ENCODE assay signal across 36 mouse cellular contexts in genomic region chr11:68459486-68459885, GRCm38 (mm10). TPM values are rescaled to one million over a fixed set of nuclear protein-coding genes. Genes with fewer than 3 reads are reported as not detected.
A peak's percentile ranks its signal among the peaks of the same experiment; 100 is the strongest.
DNase-seq lines count a peak whose midpoint lies in the region; ATAC-seq lines count a peak whose summit lies in the region.
"Had no signal": no experiment of that assay in that cellular context is flagged by ENCODE, and none has a peak within 500 bp of the region (broad histone marks: within the 10 kb centered on the region; RNA-seq: fewer than 3 reads in every experiment).

No protein-coding gene starts in this region.

- no peak overlapping the region for H3K9ac ChIP-seq in forebrain, embryonic 13.5 days
- H3K9ac ChIP-seq: forebrain, embryonic 15.5 days; heart, embryonic 13.5 days; hindbrain, embryonic 14.5 days; limb, embryonic 13.5 days; liver, embryonic 14.5 days; lung, embryonic 14.5 days; midbrain, embryonic 15.5 days; neural tube, embryonic 13.5 days had no signal

- H3K4me3 ChIP-seq in forebrain, embryonic 13.5 days, result no peak overlapping the region
- H3K4me3 ChIP-seq: erythroblast, embryonic 14.5 days; forebrain, embryonic 15.5 days; heart, embryonic 13.5 days; left cerebral cortex, adult 2 months; limb, embryonic 13.5 days; midbrain, embryonic 10.5 days; midbrain, embryonic 15.5 days; neural tube, embryonic 13.5 days had no signal

- H3K4me2 ChIP-seq in forebrain, embryonic 13.5 days, result no peak overlapping the region
- H3K4me2 ChIP-seq: forebrain, embryonic 15.5 days; heart, embryonic 13.5 days; hindbrain, embryonic 14.5 days; limb, embryonic 13.5 days; lung, embryonic 14.5 days; midbrain, embryonic 15.5 days; neural tube, embryonic 13.5 days had no signal

- H3K36me3 ChIP-seq in forebrain, embryonic 13.5 days (ENCODE audit: poor library complexity, severe bottlenecking), result no peaks in the 10 kb centered on the region
- H3K36me3 ChIP-seq: forebrain, embryonic 15.5 days; G1E; heart, embryonic 13.5 days; limb, embryonic 13.5 days; midbrain, embryonic 10.5 days; midbrain, embryonic 15.5 days; neural tube, embryonic 13.5 days had no signal

- peak; percentile 69 for DNase-seq in 3T3-L1 (ENCODE audit: low read depth, low spot score)
- peak; percentile 82 for DNase-seq in Muller cell, postnatal 12 days (ENCODE audit: inconsistent ontology term)
- DNase-seq in brain, adult 2 months (ENCODE audit: low read depth, low spot score), result peak; percentile 17
- no peak for DNase-seq in kidney, adult 9 months
- DNase-seq in adrenal gland, postnatal 4 days (ENCODE audit: low spot score in 2 of 2), result no peak
- DNase-seq in kidney, postnatal 14 days, result no peak
- DNase-seq: adrenal gland, adult 2 months; adrenal gland, postnatal 36 days; B cell, adult 2 months; cerebellum, adult 18-20 months; cerebellum, postnatal 10 days; gastrocnemius, postnatal 25 days; heart, postnatal 10 days; kidney, postnatal 25 days; lung, embryonic 14.5 days; lung, postnatal 36 days; right cerebral cortex, postnatal 4 days; thymus, adult 2 months; thymus, postnatal 4 days had no signal

- peak; percentile 75 for ATAC-seq in granulocyte monocyte progenitor cell, adult 5-6 weeks (replicated peaks; ENCODE audit: poor library complexity, severe bottlenecking)
- no peak for ATAC-seq in forebrain, embryonic 13.5 days
- ATAC-seq: forebrain, embryonic 15.5 days; intestine, postnatal 0 days; midbrain, embryonic 15.5 days had no signal

- no peaks in the 10 kb centered on the region for H3K4me1 ChIP-seq in forebrain, embryonic 13.5 days
- H3K4me1 ChIP-seq: forebrain, embryonic 15.5 days; heart, embryonic 13.5 days; limb, embryonic 13.5 days; midbrain, embryonic 10.5 days; midbrain, embryonic 15.5 days; neural tube, embryonic 13.5 days had no signal

- H3K27me3 ChIP-seq in forebrain, embryonic 13.5 days, result no peaks in the 10 kb centered on the region
- H3K27me3 ChIP-seq: forebrain, embryonic 15.5 days; limb, embryonic 13.5 days; midbrain, embryonic 15.5 days; neural tube, embryonic 13.5 days had no signal

- WGBS in forebrain, embryonic 13.5 days, result 88% methylated on average over 5 of the region's 5 CpGs

- no peak overlapping the region for H3K27ac ChIP-seq in forebrain, embryonic 13.5 days
- H3K27ac ChIP-seq: forebrain, embryonic 15.5 days; heart, embryonic 13.5 days; hindbrain, embryonic 14.5 days; left cerebral cortex, adult 2 months; limb, embryonic 13.5 days; liver, embryonic 14.5 days; midbrain, embryonic 10.5 days; midbrain, embryonic 15.5 days; neural tube, embryonic 13.5 days; stomach, postnatal 0 days had no signal

- no peaks in the 10 kb centered on the region for H3K9me3 ChIP-seq in forebrain, embryonic 13.5 days (replicated peaks)
- H3K9me3 ChIP-seq: forebrain, embryonic 15.5 days; G1E; heart, embryonic 13.5 days; limb, embryonic 13.5 days; midbrain, embryonic 10.5 days; midbrain, embryonic 15.5 days; neural tube, embryonic 13.5 days had no signal

RNA-seq across cellular contexts. Expression of gene Pik3r5, which starts 27.6 kb away (rescaled TPM):
- 16.5 TPM in 2 replicates for total RNA-seq in granulocyte monocyte progenitor cell, adult 5-6 weeks (2014; fragmentation: Nextera tagmentation)
- 4.4 and 9.0 TPM in 2 replicates for total RNA-seq in granulocyte monocyte progenitor cell, adult 5-6 weeks (2017)
- 1 to 10 TPM in 1 of 2 experiments, under 1 TPM in 1; 0.87 to 1.1 TPM for total RNA-seq in adrenal gland, postnatal 4 days (2021)
- 0.09 and 0.15 TPM in 2 replicates for polyA plus RNA-seq in forebrain, embryonic 13.5 days (2015; fragmentation: Nextera tagmentation; extraction: Ambion mirVana)

RNA-seq across cellular contexts. Expression of gene Pik3r6, which starts 43.3 kb away (rescaled TPM):
- total RNA-seq in granulocyte monocyte progenitor cell, adult 5-6 weeks (2014; fragmentation: Nextera tagmentation), result 5.7 and 7.8 TPM in 2 replicates
- total RNA-seq in granulocyte monocyte progenitor cell, adult 5-6 weeks (2017), result 9.7 and 16.4 TPM in 2 replicates
- 1 to 10 TPM; 4.7 to 5.0 TPM for total RNA-seq in adrenal gland, postnatal 4 days (2021)
- polyA plus RNA-seq in forebrain, embryonic 13.5 days (2015; fragmentation: Nextera tagmentation; extraction: Ambion mirVana), result 0.89 and 0.96 TPM in 2 replicates

RNA-seq across cellular contexts. Expression of gene Ntn1, which starts 58.9 kb away (rescaled TPM):
- total RNA-seq in granulocyte monocyte progenitor cell, adult 5-6 weeks (2014; fragmentation: Nextera tagmentation), result not detected in 2 replicates
- total RNA-seq in granulocyte monocyte progenitor cell, adult 5-6 weeks (2017), result not detected in 2 replicates
- total RNA-seq in adrenal gland, postnatal 4 days (2021), result 10 to 100 TPM; 16.8 to 23.4 TPM
- polyA plus RNA-seq in forebrain, embryonic 13.5 days (2015; fragmentation: Nextera tagmentation; extraction: Ambion mirVana), result 6.8 and 8.5 TPM in 2 replicates
- total RNA-seq: common myeloid progenitor, adult 5-6 weeks; hematopoietic stem cell, adult 5-6 weeks had no signal
- polyA plus RNA-seq: erythroblast, embryonic 14.5 days; G1E had no signal

Comparison
In these comparisons a context has a peak if more than half of its experiments do, and no peak if none do; other contexts are left out.
1. DNase-seq: peak in 3T3-L1 (single experiment), Muller cell, postnatal 12 days (single experiment) and brain, adult 2 months (single experiment); none in kidney, adult 9 months (single experiment), adrenal gland, postnatal 4 days (0 of 2) and kidney, postnatal 14 days (single experiment).
2. RNA of gene Ntn1, which starts 58.9 kb away (total RNA-seq): 16.8 to 23.4 TPM in adrenal gland, postnatal 4 days; not detected in granulocyte monocyte progenitor cell, adult 5-6 weeks; every median in the first group is over 10 times any median in the second.